Mouse (Mus musculus) intestine, postnatal 0 days (tissue): Measurements from ENCODE around the gene Fancc. TPM values are rescaled to one million over a fixed set of nuclear protein-coding genes. Genes with fewer than 3 reads are reported as not detected.

Experiments
- ATAC-seq: fragments of 200-750 bp; cut with Nextera tagmentation; 2 replicates; pipeline ENCODE4 v1.8.0; 2017; ENCODE audit warnings: mild to moderate bottlenecking, moderate TSS enrichment, moderate library complexity
- H3K27ac ChIP-seq: fragments of 300-500 bp; sonication (generic); 2 replicates; pipeline ENCODE4 v1.5.1; 2014; ENCODE audit warnings: mild to moderate bottlenecking, low read depth, low read length, moderate library complexity
- H3K27me3 ChIP-seq: fragments of 300-500 bp; sonication (generic); replicated peaks from 2 replicates; pipeline ENCODE4 v1.6.1; 2014; ENCODE audit warnings: low read length, mixed read lengths; ENCODE audit not compliant: control insufficient read depth, insufficient read depth
- H3K36me3 ChIP-seq: fragments of 300-500 bp; sonication (generic); 2 replicates; pipeline ENCODE4 v1.6.1; 2014; ENCODE audit warnings: mild to moderate bottlenecking, moderate library complexity; ENCODE audit not compliant: control insufficient read depth, insufficient read depth
- H3K4me1 ChIP-seq: fragments of 300-500 bp; sonication (generic); replicated peaks from 2 replicates; pipeline ENCODE4 v1.6.1; 2014; ENCODE audit warnings: antibody characterized with exemption, low read length, mixed read lengths; ENCODE audit not compliant: control insufficient read depth, insufficient read depth
- H3K4me2 ChIP-seq: fragments of 300-500 bp; sonication (generic); replicated peaks from 2 replicates; pipeline ENCODE4 v1.6.1; 2014; ENCODE audit warnings: low read depth, mild to moderate bottlenecking, moderate library complexity
- H3K4me3 ChIP-seq: fragments of 300-500 bp; sonication (generic); 2 replicates; pipeline ENCODE4 v1.5.1; 2014; ENCODE audit warnings: low read depth, low read length
- H3K9ac ChIP-seq: fragments of 300-500 bp; sonication (generic); 2 replicates; pipeline ENCODE4 v1.6.1; 2014; ENCODE audit warnings: mild to moderate bottlenecking, low read depth, low read length
- H3K9me3 ChIP-seq: fragments of 300-500 bp; sonication (generic); 2 replicates; pipeline ENCODE4 v1.6.1; 2016; ENCODE audit warnings: mixed run types; ENCODE audit not compliant: control insufficient read depth
- CTCF ChIP-seq: sonication (generic); IDR thresholded peaks from 2 replicates; pipeline ENCODE4 v1.5.1; 2016; ENCODE audit warnings: low read depth, mild to moderate bottlenecking, control low read depth, antibody characterized with exemption, moderate library complexity
- WGBS: fragments of 180-500 bp; shearing (Covaris S2); extraction: QIAGEN DNeasy Blood & Tissue Kit; methylation state at CpG from one replicate; pipeline ENCODE4 v1.1.7; 2014; 5-methylcytosine and 5-hydroxymethylcytosine counted together
- polyA plus RNA-seq: library from polyadenylated mRNA; unstranded; fragments of >200 nt; fragmentation: Nextera tagmentation; extraction: Ambion mirVana; gene quantifications from 2 replicates; pipeline ENCODE4 v1.2.1, GENCODE M21; 2015

Gene Fancc
- polyA plus RNA-seq, 1 experiment from 2014 or later = 5.1 TPM

DNA sequence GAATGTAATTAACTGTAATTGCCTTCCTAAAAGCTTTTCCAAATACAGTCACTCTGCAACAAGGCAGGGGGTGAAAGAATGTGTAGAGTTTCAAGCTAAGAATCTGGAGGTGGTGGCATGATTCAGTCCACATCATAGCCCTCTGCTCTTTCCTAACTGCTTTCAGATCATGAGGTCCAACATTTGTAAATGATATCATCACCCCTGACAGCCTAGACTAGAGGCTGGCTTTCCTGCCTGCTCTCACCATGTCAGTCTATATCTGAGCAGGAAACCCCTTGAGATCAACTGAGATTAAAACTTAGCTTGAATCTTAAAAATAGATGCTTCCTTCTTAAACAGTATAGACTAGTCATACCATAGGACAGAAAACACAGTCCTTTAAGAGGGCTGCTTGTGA, 75.9 kb downstream of the Fancc start:
- H3K9me3 ChIP-seq = no peaks in the 10 kb centered on the region
- H3K36me3 ChIP-seq = no peaks in the 10 kb centered on the region
- no peaks in the 10 kb centered on the region for H3K4me1 ChIP-seq
- no peak for ATAC-seq
- H3K4me3 ChIP-seq = no peak overlapping the region
- no peak for TF ChIP-seq CTCF
- H3K4me2 ChIP-seq = no peak overlapping the region
- no peak overlapping the region for H3K27ac ChIP-seq
- no peak overlapping the region for H3K9ac ChIP-seq
- no peaks in the 10 kb centered on the region for H3K27me3 ChIP-seq

DNA sequence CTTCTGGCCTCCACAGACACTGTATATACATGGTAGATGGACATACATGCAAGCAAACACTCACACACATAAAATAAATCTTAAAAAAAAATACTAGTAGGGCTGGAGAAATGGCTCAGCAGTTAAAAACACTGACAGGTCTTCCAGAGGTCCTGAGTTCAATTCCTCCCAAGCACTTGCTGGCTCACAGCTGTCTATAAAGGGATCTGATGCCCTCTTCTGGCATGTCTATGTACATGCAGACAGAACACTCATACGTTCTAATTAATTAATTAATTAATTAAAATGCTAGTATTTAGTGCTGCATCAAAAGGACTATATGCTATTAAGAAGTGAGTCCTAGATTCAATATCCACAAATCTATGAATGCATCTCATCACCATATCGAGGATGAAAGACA, 78.9 kb downstream of the Fancc start:
- Histone ChIP-seq H3K9ac (no peak overlapping the region), H3K9me3 (no peaks in the 10 kb centered on the region), H3K4me1 (no peaks in the 10 kb centered on the region), H3K4me2 (no peak overlapping the region), H3K36me3 (no peaks in the 10 kb centered on the region), H3K27ac (no peak overlapping the region), H3K27me3 (no peaks in the 10 kb centered on the region), H3K4me3 (no peak overlapping the region)
- 81% methylated on average over 2 of the region's 2 CpGs for WGBS
- TF ChIP-seq CTCF = no peak; the same call in 1 of the 2 replicates
- ATAC-seq = no peak

DNA sequence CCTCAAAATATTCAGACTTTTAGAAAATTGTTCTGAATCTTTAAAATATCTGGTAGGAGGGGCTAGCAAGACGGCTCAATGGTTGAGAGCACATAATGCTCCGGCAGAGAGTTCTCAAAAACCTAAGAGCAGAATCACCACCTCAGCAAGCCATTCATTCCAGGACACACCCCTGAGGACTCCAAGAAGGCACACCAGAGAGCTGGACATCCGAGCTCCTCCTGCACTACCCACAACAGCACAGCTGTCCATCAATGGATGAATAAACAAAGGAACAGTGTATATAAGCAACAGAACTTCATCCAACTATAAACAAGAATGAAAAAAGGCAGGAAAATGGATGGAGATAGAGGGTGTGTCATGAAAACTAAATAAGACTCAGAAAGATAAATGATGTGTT, 80.3 kb downstream of the Fancc start:
- no peak for TF ChIP-seq CTCF
- 49% methylated on average over 3 of the region's 3 CpGs for WGBS
- H3K4me2 ChIP-seq = no peak overlapping the region
- no peak overlapping the region for H3K9ac ChIP-seq
- no peaks in the 10 kb centered on the region for H3K36me3 ChIP-seq
- no peaks in the 10 kb centered on the region for H3K4me1 ChIP-seq
- no peaks in the 10 kb centered on the region for H3K9me3 ChIP-seq
- no peak for ATAC-seq
- H3K27ac ChIP-seq = no peak overlapping the region
- H3K4me3 ChIP-seq = no peak overlapping the region
- H3K27me3 ChIP-seq = no peaks in the 10 kb centered on the region

DNA sequence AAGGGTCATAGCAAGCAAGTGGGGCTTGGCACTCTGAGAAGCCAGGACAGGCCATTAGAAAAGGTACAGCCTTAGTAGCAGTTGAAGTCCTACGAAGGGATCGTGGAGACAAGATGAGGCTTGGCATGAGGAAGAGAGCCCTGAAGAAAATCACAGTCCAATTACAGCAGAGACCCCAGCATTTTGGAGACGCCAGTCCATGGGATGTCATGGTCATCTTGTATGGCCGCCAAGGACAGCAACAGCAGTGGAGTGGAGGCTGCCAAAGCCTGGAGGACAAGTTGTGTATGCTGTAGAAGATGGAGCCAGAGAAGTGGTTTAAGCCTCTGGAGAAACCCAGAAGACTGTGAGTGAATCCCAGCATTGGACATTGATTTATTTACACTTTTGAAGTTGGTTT, 84.4 kb downstream of the Fancc start:
- 93% methylated on average over 4 of the region's 4 CpGs for WGBS
- H3K4me3 ChIP-seq = no peak overlapping the region
- no peak overlapping the region for H3K4me2 ChIP-seq
- no peak for ATAC-seq
- H3K36me3 ChIP-seq = no peaks in the 10 kb centered on the region
- H3K27me3 ChIP-seq = no peaks in the 10 kb centered on the region
- no peak overlapping the region for H3K9ac ChIP-seq
- no peak overlapping the region for H3K27ac ChIP-seq
- TF ChIP-seq CTCF = no peak
- 0 out of 2 replicates have a peak, but pooled peaks cover 4% of the 10 kb centered on the region for H3K4me1 ChIP-seq
- no peaks in the 10 kb centered on the region for H3K9me3 ChIP-seq

DNA sequence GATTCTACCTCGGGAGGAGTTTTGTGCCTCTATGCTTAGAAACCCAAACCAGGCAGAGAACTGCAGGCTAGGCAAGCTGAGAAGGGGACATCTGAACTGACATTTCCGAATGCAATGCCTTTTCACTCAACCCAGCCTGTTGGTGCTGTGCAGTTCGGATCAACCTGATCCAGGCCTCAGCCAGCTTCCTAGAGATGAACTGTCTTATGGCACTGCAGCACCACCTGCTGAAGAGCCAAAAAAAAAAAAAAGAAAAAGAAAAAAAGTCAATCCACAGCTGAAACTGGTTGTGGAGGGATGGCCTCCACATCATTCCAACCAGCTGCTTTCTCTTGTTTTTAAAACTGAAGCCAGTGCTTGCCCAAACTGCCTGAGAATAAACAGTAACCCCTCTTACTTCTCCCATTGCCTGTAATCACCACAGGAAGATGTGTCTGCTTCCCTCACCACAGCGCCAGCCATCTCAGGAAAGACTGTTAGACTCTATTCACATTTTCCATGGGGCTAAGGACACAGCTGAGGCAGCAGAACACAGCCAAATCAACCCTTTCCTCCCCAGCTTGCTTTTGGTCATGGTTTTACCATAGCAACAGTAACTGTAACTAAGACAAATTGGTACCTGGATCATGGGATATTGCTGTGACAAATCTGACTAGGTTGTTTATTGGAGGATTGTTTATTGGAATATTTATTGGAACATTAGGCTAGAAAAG, 85.6 kb downstream of the Fancc start:
- Histone ChIP-seq H3K27me3 (no peaks in the 10 kb centered on the region), H3K4me3 (no peak overlapping the region), H3K4me1 (0 out of 2 replicates have a peak, but pooled peaks cover 4% of the 10 kb centered on the region), H3K36me3 (no peaks in the 10 kb centered on the region), H3K9ac (no peak overlapping the region), H3K27ac (no peak overlapping the region), H3K9me3 (no peaks in the 10 kb centered on the region), H3K4me2 (no peak overlapping the region)
- TF ChIP-seq CTCF = peak; percentile 13; the same call in 1 of the 2 replicates
- 51% methylated on average over 4 of the region's 4 CpGs for WGBS
- no peak for ATAC-seq

DNA sequence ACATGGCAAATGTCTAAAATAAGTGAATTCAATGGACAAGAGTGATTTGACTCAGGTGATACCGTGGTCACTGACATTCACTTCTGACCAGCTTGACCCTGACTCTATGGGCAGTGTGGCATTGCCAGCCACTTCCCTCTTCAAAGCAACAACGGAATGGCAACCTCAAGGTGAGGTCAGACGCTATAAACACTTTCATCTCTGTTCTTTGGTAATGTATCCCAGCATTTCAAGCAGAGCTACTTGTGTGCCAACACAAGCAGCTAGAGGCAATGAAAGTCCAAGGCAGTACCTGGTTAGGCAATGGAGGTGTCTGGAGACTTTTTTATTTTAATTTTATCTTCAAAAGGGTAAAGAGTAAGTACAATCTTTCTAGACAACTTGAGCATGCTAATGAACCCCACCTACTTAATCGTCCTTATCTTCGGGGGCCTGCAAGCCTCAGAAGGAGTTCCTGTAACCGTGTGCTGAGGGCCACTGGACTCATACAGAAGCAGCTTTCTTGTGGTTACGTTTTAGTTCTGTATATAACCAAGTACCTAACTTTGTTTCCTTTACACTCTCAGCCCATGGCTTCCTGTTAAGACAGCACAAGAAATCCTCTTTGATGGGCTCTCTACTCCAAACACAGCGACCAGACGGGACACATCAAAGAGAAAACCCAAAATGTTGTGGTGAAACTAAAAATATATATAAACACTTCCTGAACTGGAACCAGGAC, 86.3 kb downstream of the Fancc start:
- Histone ChIP-seq H3K36me3 (no peaks in the 10 kb centered on the region), H3K9ac (no peak overlapping the region), H3K27me3 (no peaks in the 10 kb centered on the region), H3K4me2 (no peak overlapping the region), H3K9me3 (no peaks in the 10 kb centered on the region), H3K27ac (no peak overlapping the region), H3K4me3 (no peak overlapping the region), H3K4me1 (0 out of 2 replicates have a peak, but pooled peaks cover 4% of the 10 kb centered on the region)
- WGBS = 42% methylated on average over 9 of the region's 9 CpGs
- no peak for TF ChIP-seq CTCF
- peak; percentile 10; the same call in 1 of the 2 replicates for ATAC-seq
